Mouse (Mus musculus): Measurements from ENCODE around the gene Bcam. TPM values are rescaled to one million over a fixed set of nuclear protein-coding genes. Genes with fewer than 3 reads are reported as not detected.

Gene Bcam
- total RNA-seq, 2 experiments from 2014 or later = not detected

DNA sequence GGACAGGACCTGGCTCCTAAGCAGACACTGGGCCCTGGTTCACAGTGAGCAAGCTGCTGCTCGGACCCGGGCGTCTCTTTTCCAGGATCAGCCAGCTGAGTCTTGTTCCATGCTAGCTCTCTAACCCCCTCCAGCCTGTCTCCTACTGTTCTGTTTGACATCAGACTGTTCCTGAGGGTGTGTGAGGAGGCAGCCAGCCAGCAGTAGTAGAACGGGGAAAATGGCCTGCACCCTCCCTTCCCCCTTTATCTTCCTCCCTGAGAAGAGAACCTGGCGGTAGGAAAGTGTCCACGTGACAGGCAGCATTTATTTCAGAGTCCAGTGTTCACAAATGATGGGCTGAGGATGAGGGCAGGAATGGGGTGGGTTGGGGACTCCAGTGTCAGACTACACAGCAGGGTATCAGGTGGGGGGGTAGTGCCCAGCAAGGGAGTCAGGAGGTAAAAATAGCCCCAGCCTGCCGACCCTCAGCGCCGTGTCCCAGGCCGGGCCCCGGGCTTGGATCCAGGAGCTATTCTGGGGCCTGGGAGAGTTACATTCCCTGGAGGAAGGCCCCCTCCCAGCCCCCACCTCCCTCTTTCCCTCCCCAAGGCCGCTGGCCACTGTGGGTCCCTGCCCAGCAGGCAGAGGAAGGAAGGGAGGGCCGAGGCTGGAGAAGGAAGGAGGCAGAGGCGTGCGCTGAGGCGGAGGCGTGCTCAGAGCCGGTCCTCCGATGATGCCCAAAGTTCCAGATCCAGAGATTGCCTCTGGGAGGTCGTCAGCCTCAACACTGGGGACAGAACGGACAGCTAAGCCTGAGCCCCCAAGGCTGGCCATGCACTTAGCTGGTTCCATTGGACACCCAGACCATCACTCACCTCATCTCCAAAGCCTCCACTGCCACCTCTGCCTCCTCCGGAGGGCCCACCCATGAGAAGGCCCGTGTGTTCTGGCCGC lies 14.7 kb downstream of the Bcam start:
- ATAC-seq (replicated peaks; ENCODE audit: low FRiP score, poor library complexity, severe bottlenecking) = peak; percentile 30; the same call in 1 of the 2 replicates

DNA sequence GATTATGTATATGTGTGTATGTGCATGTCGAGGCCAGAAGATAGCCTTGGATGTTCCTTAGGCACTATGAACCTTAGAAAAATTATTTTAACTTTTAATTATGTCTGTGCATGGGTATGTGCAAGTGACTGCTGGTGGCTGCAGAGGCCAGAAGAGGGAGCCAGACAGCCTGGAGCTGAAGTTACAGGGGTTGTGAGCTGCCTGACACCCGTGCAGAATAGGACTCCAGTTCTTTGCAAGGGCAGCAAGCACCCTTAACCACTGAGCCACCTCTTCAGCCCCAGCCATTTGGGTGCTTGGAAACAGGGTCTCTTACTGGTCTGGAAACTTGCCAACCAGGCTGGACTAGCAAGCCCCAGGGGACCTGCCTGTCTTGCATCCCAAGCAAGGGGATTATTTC lies 15.8 kb downstream of the Bcam start:
- no peak for ATAC-seq (replicated peaks; ENCODE audit: low FRiP score, poor library complexity, severe bottlenecking)

DNA sequence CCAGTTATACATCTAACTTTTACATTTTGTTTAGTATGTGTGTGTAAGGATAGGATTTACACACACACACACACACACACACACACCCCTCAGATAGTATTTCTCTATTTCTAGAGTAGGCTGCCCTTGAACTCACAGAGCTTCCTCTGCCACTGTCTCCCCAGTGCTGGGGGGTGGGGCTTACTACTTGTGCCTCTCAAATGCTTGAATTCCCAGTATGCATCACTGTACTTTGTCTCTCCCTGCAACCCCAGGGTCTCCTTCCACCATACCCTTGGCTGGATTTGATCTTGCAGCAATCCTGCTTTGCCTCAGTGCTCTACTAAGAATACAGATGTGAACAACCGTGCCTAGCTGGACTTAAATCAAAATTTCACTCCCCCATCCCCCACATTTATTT lies 16.8 kb downstream of the Bcam start:
- no peak for ATAC-seq (replicated peaks; ENCODE audit: low FRiP score, poor library complexity, severe bottlenecking)

DNA sequence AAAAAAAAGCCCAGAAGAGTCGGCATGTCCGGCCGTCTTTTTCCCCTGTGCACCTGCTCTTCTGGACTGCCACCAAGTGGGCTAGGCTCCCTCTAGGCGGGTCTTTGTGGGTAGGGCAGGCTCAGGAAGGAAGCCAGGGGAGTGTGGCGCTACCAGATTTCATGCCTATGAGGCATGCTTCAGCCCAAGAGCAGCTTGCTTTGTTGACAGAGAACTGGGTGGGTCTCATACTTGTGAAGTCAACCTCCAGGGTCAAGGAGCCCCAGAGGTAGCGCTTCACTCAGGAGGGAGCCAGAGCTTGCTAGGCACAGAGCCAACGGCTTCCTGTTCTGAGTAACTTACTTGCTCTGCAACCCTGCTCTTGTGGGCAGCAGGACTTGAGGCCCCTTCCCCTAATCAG lies 17.2 kb downstream of the Bcam start:
- ATAC-seq (replicated peaks; ENCODE audit: low FRiP score, poor library complexity, severe bottlenecking) = no peak

DNA sequence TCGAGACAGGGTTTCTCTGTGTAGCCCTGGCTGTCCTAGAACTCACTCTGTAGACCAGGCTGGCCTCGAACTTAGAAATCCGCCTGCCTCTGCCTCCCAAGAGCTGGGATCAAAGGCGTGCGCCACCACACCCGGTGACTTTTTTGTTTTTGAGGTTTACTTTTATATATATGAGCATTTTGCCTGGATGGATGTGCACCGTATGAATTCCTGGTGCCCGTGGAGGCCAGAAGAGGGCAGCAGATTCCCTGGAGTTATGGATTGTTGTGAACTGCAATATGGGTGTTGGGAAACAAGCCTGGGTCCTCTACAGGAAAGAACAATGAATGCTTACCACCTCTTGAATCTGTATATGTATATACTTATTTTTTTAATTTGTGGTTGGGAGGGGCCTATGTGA lies 18.2 kb downstream of the Bcam start:
- no peak for ATAC-seq (replicated peaks; ENCODE audit: low FRiP score, poor library complexity, severe bottlenecking)

DNA sequence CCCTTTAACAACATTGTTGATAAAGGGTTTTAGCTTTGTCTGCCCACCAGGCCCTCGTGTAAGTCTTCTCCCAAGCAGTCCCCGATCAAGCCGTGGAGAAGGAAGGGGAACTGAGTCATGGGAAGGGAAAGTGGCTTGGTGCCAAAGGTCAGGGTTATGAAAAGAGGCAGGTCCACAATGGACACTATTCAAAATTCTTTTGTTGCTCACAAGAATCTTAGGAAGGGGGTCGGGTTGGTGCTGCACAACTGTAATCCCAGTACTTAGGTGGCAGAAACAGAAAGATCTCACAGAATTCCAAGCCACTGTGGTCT lies 19.8 kb downstream of the Bcam start:
- ATAC-seq (replicated peaks; ENCODE audit: low FRiP score, poor library complexity, severe bottlenecking) = no peak

DNA sequence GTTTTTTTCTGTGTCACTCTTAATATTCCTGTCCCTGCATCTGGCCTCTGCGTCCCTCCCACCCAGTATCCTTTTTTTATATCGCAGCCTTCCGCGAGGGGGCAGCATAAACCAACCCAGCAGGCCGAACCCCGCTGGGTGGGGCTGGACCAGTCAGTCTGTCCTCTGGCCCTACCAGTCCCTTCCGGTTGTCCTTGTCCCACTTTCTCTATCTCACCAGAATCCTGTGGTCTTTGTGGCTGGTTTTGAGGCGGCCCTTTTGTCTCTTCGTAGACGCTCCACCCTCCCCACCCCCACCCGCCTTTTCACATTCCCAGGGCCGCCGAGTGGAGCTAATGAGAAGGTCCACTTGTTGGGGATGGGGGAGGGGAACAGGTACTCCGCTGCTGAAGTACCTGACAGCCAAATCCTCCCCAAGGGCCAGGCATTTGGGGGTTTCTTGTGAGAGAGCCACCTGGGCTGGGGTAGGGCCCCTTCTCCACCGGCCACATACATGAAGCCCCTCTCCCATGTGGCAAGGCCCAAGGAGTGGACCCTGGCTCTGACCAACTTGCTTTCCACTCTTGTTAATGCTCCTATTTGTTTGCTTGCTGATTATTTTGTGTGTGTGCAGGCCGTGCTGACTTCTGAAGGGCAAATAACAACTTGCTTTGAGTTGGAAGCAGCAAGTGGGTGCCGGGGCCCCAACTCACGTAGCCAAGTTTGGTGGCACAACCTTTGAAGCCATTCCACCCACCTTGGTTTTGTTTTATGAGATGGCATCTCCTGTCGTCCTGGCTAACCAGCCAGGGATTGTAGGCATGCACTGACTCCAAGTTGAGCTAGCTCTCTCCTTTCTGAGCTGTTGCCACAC lies 20.4 kb downstream of the Bcam start, which contains the start of gene Nectin2:
Nectin2 (minus strand) TSS at position 267 of the 853 bp plus-strand sequence.
- peak; percentile 57; the same call in 1 of the 2 replicates for ATAC-seq (replicated peaks; ENCODE audit: low FRiP score, poor library complexity, severe bottlenecking)

DNA sequence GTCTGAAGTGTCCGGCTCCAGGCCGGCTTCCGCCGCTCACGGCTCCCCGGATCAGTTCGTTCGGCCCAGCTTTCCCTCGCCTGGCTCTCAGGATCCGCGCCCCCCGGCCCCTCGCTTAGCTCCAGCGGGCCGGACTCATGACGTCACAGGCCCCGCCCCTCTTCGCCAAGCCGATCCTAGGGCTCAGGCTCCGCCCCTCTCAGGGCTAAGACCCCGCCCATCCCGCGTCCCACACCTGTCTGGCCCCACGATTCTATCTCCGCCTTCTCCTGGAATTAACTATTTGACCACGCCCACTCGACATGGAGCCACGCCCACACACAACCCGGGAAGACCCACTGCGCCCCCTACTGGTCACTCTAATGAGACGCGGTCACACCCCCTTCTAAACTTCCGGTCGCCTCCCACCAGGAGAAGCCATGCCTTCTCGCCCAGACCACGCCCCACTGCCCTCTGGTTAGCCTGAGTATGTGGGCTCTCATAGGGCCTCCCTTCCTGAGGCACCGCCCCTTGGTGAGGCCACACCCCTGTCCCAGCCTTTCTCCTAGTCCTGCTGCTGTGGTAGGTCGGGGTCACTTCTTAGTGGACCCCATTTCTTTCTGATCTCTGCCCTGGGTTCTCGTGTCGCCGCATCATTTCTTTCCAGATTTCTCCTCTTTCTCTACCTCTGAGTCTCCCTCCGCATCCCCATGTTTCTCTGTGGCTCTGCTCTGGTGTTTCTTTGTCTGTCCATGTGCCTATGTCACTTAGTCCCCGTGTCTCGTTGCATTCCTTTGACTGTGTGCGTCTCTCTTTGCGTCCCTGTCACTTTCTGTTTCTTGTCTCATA lies 21.2 kb downstream of the Bcam start:
- peak; percentile 79 for ATAC-seq (replicated peaks; ENCODE audit: low FRiP score, poor library complexity, severe bottlenecking)

DNA sequence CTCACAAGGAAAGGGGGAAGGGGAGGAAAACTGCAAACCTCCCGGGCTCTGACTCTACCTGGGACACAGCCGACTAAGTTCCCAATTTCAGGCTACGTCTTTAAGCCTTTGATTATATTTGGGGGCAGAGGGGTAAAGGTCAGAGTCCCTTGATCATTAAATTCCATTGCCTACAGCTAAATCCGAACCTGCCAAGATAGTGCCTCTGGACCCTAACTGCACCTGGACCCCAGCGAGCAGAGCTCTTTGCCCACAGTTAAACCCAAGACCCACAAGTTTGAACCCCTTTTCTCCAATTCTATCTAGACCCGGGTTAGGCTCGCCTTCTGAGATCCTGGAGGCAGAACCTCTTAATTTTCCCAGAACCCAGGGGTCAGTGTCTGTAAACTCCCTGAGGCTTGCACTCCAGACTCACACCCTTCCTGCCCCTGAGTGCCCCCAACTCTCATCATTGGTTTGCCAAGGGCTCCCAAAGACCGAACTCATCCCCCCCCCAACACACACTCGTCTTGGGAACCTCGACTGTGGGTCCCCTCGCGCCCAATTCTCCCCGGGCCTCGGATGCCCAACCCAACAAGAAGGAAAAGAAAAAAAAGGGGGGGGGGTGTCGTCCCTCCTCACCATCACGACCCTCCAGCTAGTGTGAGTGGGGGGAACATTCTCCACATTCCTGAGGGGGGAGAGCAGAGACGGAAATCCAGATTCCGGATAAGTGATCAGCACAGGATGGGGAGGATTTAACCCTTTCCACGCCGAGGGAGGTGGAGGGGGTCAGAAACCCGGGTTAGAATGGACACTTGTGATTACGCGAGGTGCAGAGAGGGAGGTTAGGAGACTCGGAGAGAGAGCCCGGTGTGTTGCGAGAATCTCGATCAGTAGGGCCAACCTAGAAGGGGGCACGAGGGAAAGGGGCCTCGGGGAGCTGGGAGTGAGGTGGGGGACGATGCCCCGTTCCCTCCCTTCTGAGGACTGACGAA lies 22.3 kb downstream of the Bcam start:
- no peak for ATAC-seq (replicated peaks; ENCODE audit: low FRiP score, poor library complexity, severe bottlenecking)

DNA sequence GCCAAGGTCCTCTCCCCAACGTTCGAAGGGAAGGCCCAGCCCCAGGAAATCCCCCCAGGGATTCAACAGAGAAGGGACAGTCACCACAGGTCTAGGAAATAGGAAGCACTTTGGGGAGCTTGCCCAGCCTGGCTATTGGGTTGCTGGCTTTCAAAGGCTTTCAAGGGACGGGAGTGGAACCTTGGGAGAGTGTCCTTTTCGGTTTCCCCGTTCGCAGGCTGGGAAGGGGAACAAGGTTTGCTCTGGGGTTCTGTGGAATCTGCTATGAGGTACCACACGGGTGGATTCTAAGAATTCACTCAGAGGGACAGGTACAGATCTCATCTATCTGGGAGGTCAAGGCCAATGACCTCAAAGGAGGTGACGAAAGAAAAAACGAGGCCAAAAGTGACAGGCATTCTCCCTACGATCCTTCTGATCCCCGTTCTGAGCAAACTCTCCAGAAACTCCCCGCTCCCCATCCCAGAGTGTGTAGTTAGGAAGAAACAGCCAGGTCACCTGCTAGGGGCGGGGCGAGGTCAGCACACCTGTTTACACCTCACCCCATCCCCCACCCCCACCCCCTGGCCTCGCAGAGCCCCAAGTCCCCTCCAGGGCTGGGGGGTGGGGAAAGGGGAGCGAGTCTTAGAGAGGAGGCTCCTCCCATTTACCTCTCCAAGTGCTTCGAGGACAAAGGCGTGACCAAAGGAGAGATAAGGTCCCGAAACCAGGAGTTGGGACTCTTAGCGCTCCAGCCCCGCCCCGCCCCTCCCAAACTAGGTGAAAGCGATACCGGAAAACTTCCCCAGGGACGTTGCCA lies 23.2 kb downstream of the Bcam start:
- ATAC-seq (replicated peaks; ENCODE audit: low FRiP score, poor library complexity, severe bottlenecking) = no peak

DNA sequence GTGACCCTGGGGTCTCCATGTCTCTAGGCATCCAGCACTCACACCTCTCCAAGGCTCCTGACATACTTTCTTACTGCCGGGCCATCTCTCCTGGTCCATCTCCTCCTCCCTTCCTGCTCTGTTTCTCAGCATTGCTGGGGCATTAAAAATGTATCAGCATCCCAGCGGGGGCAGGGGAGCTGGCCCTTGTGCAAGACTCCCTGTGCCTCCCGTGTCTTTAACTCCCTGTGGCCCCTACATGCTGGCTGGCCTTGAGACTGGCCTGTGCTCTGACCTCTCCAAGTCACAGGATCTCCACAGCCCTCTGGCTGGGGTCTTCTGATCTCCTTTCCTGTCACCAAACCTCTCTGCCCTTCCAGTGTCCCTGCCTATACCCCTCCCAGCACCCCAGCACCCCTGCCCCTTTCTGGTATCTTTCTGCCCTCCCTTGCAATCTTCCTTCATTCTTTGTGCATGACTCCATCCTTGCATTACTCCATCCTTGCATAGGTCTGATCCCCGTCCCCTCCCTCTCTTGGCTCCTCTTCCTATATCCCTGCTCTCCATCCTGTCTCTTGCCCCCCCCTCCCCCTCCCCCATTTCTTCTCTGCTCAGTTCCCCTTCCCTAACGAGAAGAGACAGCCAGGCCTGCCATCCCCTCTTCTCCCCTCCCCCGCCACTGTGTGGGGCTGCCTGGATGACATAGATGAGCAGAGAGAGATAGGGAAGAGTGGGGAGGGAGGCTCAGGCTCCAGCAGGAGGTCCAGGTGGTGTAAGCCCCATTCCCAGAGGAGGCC lies 24.2 kb downstream of the Bcam start:
- no peak for ATAC-seq (replicated peaks; ENCODE audit: low FRiP score, poor library complexity, severe bottlenecking)

DNA sequence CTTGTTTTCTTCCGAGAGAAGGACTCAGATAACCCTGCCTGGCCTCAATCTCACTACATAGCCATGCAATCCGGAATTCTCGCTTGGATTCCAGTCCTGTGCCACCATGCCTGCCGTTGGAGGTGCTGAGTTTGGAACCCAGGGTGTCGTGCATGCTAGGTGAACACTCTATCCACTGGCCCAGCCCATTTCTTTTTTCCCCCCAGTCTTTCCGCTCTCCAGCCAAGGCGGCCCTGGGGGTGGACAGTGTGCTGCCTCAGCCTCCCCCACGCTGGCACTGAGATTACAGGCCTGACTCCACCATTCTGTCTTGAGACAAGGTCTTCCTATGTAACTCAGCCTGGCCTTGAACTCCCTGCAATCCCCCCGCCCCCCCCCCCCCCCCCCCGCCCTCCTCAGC lies 24.8 kb downstream of the Bcam start:
- ATAC-seq (replicated peaks; ENCODE audit: low FRiP score, poor library complexity, severe bottlenecking) = no peak

DNA sequence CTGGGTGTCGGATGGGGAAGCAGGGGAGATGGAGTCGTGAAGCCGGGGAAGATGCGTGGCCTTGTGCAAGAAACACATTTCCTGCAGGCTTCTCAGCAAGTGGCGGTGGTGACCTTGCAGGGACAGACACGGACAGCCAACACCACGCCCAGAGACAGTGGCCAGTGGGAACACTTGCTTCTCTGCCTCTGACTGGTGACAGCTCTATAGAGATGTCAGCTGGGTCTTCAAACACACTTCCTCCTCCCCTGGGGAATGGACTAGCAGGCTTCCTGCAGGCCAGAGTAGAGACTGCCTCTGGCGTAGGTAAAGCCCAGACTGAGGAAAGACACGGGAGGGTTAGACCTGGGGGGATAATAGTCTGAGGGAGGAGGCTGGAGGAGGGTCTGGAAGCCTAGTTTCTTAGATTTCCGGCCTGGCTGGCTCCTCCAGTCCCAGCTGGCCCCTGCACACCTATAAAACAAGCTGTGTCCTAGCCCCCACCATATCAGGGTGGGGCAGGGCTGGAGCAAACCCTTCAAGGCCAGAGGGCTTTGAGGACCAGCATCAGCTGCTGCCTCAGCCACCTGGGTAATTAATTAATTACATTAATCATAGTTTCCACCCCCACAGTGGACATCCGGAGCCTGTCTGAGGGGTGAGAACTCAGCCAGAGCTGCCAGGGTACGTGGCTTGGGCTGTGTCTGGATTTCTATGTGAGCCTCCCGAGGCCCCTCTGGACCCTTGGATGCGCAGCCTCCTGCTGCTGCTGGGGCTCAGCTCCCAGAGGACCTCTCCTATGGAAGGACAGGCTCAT lies 26.0 kb downstream of the Bcam start:
- no peak for ATAC-seq (replicated peaks; ENCODE audit: low FRiP score, poor library complexity, severe bottlenecking)

DNA sequence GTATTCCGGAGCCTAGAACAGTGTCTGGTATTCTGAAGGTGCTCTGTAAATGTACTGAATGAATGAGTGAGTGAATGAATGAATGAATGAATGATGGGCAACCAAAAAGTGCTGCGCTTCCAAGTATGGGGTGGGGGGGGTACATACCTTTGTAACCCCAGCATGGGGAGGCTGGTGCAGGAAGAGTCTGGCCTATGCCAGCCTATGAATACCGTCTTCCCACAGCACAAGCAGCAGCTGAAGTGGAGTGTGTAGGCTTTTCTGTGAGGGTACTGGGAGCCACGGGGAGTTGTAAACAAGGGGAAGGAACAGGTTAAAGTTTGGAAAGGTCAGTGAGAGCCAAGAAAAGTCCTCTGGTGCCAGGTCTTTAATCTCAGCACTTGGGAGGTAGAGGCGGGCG lies 27.0 kb downstream of the Bcam start:
- ATAC-seq (replicated peaks; ENCODE audit: low FRiP score, poor library complexity, severe bottlenecking) = no peak

DNA sequence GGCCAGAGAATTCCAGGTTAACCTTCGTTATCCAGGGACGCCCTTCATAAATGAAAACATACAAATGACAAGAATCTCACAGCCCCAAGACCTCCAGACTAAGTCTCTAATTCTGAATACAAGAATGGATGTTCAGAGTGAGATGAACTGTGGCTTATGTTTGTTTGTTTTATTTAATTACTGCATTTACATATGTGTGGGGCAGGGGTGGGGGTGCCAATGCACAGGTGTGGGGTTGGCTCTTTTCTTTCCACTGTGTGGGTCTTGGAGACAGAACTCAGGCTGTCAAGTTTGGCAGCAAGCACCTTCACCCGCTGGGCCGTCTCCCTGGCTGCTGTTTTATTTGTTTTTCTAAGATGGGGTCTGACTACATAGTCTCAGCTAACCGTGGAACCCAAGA lies 28.3 kb downstream of the Bcam start:
- ATAC-seq (replicated peaks; ENCODE audit: low FRiP score, poor library complexity, severe bottlenecking) = no peak

DNA sequence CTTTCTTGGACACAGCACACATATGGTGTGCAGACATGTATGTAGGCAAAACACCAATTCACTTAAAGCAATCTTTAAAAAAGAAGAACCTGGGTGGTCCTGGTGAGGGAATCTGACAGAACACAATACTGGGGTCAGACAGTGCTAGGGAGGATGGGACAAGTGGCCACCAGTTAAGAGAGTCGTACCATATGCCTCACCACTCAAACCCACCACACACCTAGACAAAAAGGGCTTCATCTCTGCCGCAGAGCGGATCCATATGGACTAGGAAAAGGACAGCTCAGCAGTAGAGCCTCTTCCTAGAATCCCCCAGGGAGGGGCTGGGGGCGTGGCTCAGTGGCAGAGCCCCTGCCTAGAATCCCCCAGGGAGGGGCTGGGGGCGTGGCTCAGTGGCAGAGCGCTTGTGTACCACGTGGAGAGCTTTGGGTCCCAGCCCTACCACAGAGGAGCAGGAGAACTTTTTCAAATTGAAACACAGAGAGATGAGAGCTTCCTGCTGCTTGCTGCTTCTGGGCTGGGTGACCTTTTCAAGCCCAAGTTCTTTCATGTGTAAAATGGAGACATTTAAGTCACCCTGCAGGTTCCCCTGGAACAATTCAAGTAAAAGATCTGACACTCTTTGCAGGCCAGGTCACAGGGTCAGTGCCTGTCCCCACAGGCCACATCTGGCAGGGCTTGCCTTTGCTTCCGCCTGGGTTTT lies 29.3 kb downstream of the Bcam start:
- no peak for ATAC-seq (replicated peaks; ENCODE audit: low FRiP score, poor library complexity, severe bottlenecking)
